ENCODE assay signal across 14 mouse cellular contexts in genomic region chr3:158532859-158533258, GRCm38 (mm10). TPM values are rescaled to one million over a fixed set of nuclear protein-coding genes. Genes with fewer than 3 reads are reported as not detected.
"Had no signal": no experiment of that assay in that cellular context is flagged by ENCODE, and none has a peak within 500 bp of the region (broad histone marks: within the 10 kb centered on the region; RNA-seq: fewer than 3 reads in every experiment).

No protein-coding gene starts in this region.

- H3K36me3 ChIP-seq: liver, embryonic 13.5 days had no signal

- H3K9me3 ChIP-seq: liver, embryonic 13.5 days had no signal

- H3K4me3 ChIP-seq: liver, embryonic 13.5 days had no signal

- DNase-seq: kidney, postnatal 14 days; kidney, postnatal 4 days; left cerebral cortex, postnatal 4 days; liver, embryonic 13.5 days; lung, adult 2 months; lung, postnatal 14 days; lung, postnatal 4 days; midbrain, embryonic 14.5 days; thymus, adult 2 months; thymus, postnatal 36 days had no signal

- H3K27me3 ChIP-seq: liver, embryonic 13.5 days had no signal

- H3K9ac ChIP-seq: liver, embryonic 13.5 days had no signal

- H3K27ac ChIP-seq: liver, embryonic 13.5 days; stomach, postnatal 0 days had no signal

- H3K4me2 ChIP-seq: liver, embryonic 13.5 days; midbrain, embryonic 11.5 days had no signal

- H3K4me1 ChIP-seq: liver, embryonic 13.5 days had no signal

RNA-seq across cellular contexts. Expression of gene Lrrc7, which starts 29.2 kb away (rescaled TPM):
- polyA plus RNA-seq: liver, adult 2 months; lung, adult 2 months; small intestine, adult 2 months; thymus, adult 2 months had no signal
